Mouse (Mus musculus): Measurements from ENCODE around the gene Cdadc1. TPM values are rescaled to one million over a fixed set of nuclear protein-coding genes. Genes with fewer than 3 reads are reported as not detected.

Gene Cdadc1
- total RNA-seq, 1 experiment, result 6.7 TPM

DNA sequence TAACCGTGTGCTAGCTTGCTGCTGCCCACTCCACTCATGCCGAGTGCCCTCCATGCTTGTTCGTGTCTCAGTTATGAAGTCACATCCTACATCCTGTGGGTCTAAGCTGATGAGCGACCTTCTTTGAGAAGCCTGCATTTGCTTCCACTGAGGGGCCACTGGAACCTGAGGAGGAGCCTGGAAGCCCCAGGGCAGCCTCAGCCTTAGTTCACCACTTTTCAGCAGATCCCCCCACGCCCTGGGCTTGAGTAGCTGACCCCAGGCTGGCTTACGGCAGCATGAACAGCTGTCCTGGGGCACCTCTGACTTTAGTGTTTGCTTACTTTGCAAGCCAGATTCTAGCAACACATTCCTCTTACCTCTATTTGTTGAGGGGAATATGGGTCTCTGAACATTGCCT, 31.0 kb downstream of the Cdadc1 start:
- no peak for DNase-seq (ENCODE audit: low read depth, low spot score)
- in situ Hi-C loops (cut with MboI; ENCODE audit: low sequenced_read_pairs in 2 of 2, unreplicated experiment in 2 of 2), result no loop called here
- Histone ChIP-seq H3K27ac (ENCODE audit: insufficient read depth, low read depth, low read length, poor library complexity, severe bottlenecking) (no peak overlapping the region), H3K36me3 (ENCODE audit: control insufficient read depth, insufficient read depth, low read length, poor library complexity, severe bottlenecking) (peaks cover 5% of the 10 kb centered on the region; the same call in 1 of the 2 replicates), H3K4me1 (ENCODE audit: control insufficient read depth in 2 of 2, insufficient read depth in 2 of 2, low read length in 2 of 2, poor library complexity in 1 of 2) (no peaks in the 10 kb centered on the region), H3K9me3 (ENCODE audit: control insufficient read depth, insufficient read depth, low read depth, low read length) (no peaks in the 10 kb centered on the region), H3K9ac (ENCODE audit: insufficient read depth, low read depth, low read length, poor library complexity, severe bottlenecking) (no peak overlapping the region), H3K4me3 (ENCODE audit: insufficient read depth in 1 of 2, low read depth in 1 of 2, low read length in 2 of 2, poor library complexity in 1 of 2, severe bottlenecking in 1 of 2) (no peak overlapping the region)
- no peak for TF ChIP-seq ZNF384 (IDR thresholded peaks at IDR 0.05; ENCODE audit: low read depth, low read length)
- TF ChIP-seq HCFC1 (IDR thresholded peaks at IDR 0.05; ENCODE audit: borderline replicate concordance, insufficient read depth, low read length), result no peak
- no peak for TF ChIP-seq ZC3H11A (IDR thresholded peaks at IDR 0.05; ENCODE audit: borderline replicate concordance, low read depth, low read length)
- TF ChIP-seq MAFK (IDR thresholded peaks at IDR 0.05; ENCODE audit: insufficient read depth, low read depth, low read length), result no peak
- no peak for TF ChIP-seq CHD2 (IDR thresholded peaks at IDR 0.05; ENCODE audit: low read depth, low read length)

DNA sequence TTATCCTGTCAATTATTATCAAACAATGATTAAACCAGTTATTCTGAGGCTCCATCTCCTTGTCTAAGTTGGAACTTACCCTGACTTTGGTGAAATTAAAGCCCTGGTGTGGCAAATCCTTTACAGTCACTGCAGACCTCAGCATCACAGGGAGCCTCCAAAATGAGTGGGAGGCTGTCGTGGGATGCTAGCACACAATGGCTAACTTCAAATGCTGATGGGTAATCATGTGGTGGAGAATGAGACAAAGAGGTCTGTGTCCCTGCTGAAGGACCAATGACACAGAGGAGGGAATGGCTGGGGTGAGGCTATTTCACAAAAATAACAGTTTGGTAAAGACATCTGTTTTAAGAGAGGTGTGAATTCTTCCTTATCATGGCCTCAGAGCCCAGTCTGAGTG, 39.9 kb downstream of the Cdadc1 start:
- Histone ChIP-seq H3K4me1 (ENCODE audit: control insufficient read depth in 2 of 2, insufficient read depth in 2 of 2, low read length in 2 of 2, poor library complexity in 1 of 2) (peaks cover 0 to 5% of the 10 kb centered on the region in 2 experiments; a peak in 1 of 4 replicates), H3K27ac (ENCODE audit: insufficient read depth, low read depth, low read length, poor library complexity, severe bottlenecking) (no peak overlapping the region), H3K9ac (ENCODE audit: insufficient read depth, low read depth, low read length, poor library complexity, severe bottlenecking) (no peak overlapping the region), H3K4me3 (ENCODE audit: insufficient read depth in 1 of 2, low read depth in 1 of 2, low read length in 2 of 2, poor library complexity in 1 of 2, severe bottlenecking in 1 of 2) (no peak overlapping the region), H3K9me3 (ENCODE audit: control insufficient read depth, insufficient read depth, low read depth, low read length) (no peaks in the 10 kb centered on the region), H3K36me3 (ENCODE audit: control insufficient read depth, insufficient read depth, low read length, poor library complexity, severe bottlenecking) (no peaks in the 10 kb centered on the region)
- in situ Hi-C loops (cut with MboI; ENCODE audit: low sequenced_read_pairs in 2 of 2, unreplicated experiment in 2 of 2), result no loop called here
- no peak for DNase-seq (ENCODE audit: low read depth, low spot score)
- TF ChIP-seq MAFK (IDR thresholded peaks at IDR 0.05; ENCODE audit: insufficient read depth, low read depth, low read length) (no peak), CHD2 (IDR thresholded peaks at IDR 0.05; ENCODE audit: low read depth, low read length) (no peak), HCFC1 (IDR thresholded peaks at IDR 0.05; ENCODE audit: borderline replicate concordance, insufficient read depth, low read length) (no peak), ZC3H11A (IDR thresholded peaks at IDR 0.05; ENCODE audit: borderline replicate concordance, low read depth, low read length) (no peak), ZNF384 (IDR thresholded peaks at IDR 0.05; ENCODE audit: low read depth, low read length) (no peak)

DNA sequence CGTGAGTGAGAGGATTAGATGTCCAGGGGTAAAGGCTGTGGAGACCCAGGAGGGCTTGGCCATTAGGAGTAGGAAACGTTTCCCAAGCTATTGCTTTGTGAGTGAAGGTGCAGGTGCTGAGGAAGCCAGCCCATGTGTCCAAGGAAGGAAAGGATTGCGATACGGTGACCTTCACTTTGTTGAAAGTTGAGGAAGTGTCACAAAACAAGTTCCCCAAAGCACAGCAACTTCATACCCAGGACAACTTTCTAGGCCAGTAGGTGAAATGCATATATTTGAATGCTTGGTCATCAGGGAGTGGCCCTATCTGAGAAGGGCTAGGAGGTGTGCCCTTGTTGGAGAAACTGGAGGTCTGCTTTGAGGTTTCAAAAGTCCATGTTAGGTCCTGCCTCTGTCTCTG, 40.7 kb downstream of the Cdadc1 start:
- no peaks in the 10 kb centered on the region for H3K9me3 ChIP-seq (ENCODE audit: control insufficient read depth, insufficient read depth, low read depth, low read length)
- H3K27ac ChIP-seq (ENCODE audit: insufficient read depth, low read depth, low read length, poor library complexity, severe bottlenecking), result no peak overlapping the region
- no peak overlapping the region for H3K9ac ChIP-seq (ENCODE audit: insufficient read depth, low read depth, low read length, poor library complexity, severe bottlenecking)
- TF ChIP-seq ZNF384 (IDR thresholded peaks at IDR 0.05; ENCODE audit: low read depth, low read length), result no peak
- TF ChIP-seq ZC3H11A (IDR thresholded peaks at IDR 0.05; ENCODE audit: borderline replicate concordance, low read depth, low read length), result no peak
- no peak for TF ChIP-seq CHD2 (IDR thresholded peaks at IDR 0.05; ENCODE audit: low read depth, low read length)
- TF ChIP-seq HCFC1 (IDR thresholded peaks at IDR 0.05; ENCODE audit: borderline replicate concordance, insufficient read depth, low read length), result no peak
- TF ChIP-seq MAFK (IDR thresholded peaks at IDR 0.05; ENCODE audit: insufficient read depth, low read depth, low read length), result no peak
- no peaks in the 10 kb centered on the region for H3K36me3 ChIP-seq (ENCODE audit: control insufficient read depth, insufficient read depth, low read length, poor library complexity, severe bottlenecking)
- in situ Hi-C loops (cut with MboI; ENCODE audit: low sequenced_read_pairs in 2 of 2, unreplicated experiment in 2 of 2), result no loop called here
- H3K4me1 ChIP-seq (ENCODE audit: control insufficient read depth in 2 of 2, insufficient read depth in 2 of 2, low read length in 2 of 2, poor library complexity in 1 of 2), result peaks cover 0 to 6% of the 10 kb centered on the region in 2 experiments; a peak in 1 of 4 replicates
- H3K4me3 ChIP-seq (ENCODE audit: insufficient read depth in 1 of 2, low read depth in 1 of 2, low read length in 2 of 2, poor library complexity in 1 of 2, severe bottlenecking in 1 of 2), result no peak overlapping the region
- no peak for DNase-seq (ENCODE audit: low read depth, low spot score)

DNA sequence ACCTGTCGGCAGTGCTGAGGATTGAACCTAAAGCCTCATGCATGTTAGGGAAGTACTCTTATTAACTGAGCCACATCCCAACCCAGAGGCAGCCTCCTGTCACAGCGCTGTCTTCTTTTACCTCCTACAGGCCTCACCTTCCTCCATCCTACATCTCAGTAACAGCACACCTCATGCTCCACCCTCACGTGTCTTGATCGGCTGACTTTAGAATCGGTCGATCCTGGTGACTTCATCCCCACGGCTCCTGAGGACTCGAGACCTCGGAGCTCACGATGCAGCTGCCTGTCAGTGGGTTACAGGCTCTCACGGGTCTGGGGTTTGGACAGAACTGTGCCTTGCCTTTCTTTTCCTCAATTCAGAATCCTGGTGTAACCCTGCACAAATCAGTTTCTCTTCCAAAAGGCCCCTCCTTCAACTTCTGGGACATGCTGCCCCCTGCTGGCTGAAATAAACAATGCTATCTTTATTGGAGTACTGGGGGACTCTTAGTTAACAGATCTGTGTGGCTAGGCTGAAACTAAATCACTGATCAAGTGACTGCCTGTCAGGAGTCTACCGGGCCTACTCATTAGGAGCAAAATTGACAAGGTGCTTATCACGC, 41.7 kb downstream of the Cdadc1 start:
- H3K4me3 ChIP-seq (ENCODE audit: insufficient read depth in 1 of 2, low read depth in 1 of 2, low read length in 2 of 2, poor library complexity in 1 of 2, severe bottlenecking in 1 of 2), result no peak overlapping the region
- peak; percentile 78 for DNase-seq (ENCODE audit: low read depth, low spot score)
- H3K9me3 ChIP-seq (ENCODE audit: control insufficient read depth, insufficient read depth, low read depth, low read length), result no peaks in the 10 kb centered on the region
- H3K36me3 ChIP-seq (ENCODE audit: control insufficient read depth, insufficient read depth, low read length, poor library complexity, severe bottlenecking), result no peaks in the 10 kb centered on the region
- in situ Hi-C loops (cut with MboI; ENCODE audit: low sequenced_read_pairs in 2 of 2, unreplicated experiment in 2 of 2), result no loop called here
- H3K27ac ChIP-seq (ENCODE audit: insufficient read depth, low read depth, low read length, poor library complexity, severe bottlenecking), result no peak overlapping the region
- H3K4me1 ChIP-seq (ENCODE audit: control insufficient read depth in 2 of 2, insufficient read depth in 2 of 2, low read length in 2 of 2, poor library complexity in 1 of 2), result peaks cover 0 to 13% of the 10 kb centered on the region in 2 experiments; a peak in 1 of 4 replicates
- no peak overlapping the region; the same call in 1 of the 2 replicates for H3K9ac ChIP-seq (ENCODE audit: insufficient read depth, low read depth, low read length, poor library complexity, severe bottlenecking)
- TF ChIP-seq MAFK (IDR thresholded peaks at IDR 0.05; ENCODE audit: insufficient read depth, low read depth, low read length) (no peak), ZC3H11A (IDR thresholded peaks at IDR 0.05; ENCODE audit: borderline replicate concordance, low read depth, low read length) (0 out of 2 replicates have a peak, but pooled peaks have one; percentile 78)

Measured in ES-E14 (cell line).